Mouse (Mus musculus): Measurements from ENCODE around the gene Slfn2.

Gene Slfn2

DNA sequence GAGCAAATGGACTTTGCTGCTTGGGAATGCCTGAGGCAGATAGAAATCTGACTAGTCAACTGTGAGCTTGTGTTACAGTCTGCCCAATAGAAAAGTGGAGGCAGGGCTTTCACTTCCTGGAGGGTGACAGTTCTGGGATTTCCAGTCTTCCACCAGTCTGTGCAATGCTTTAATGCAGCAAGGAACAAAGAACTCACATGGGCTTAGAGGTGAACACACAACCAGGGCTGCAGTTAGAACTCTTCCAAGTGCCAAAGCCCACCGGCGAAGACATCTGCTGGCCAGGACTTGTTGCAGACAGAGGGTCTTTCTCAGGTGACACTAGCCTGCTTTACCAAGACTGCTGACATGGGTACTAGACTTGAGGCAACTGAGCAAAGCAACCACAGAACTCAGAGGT lies at the start of gene Slfn2:
TSS of gene Slfn2 (plus strand) at position 167 of the 400 bp plus-strand sequence.
- in situ Hi-C loops (cut with MboI; ENCODE audit: unreplicated experiment in 2 of 2): no loop called here

DNA sequence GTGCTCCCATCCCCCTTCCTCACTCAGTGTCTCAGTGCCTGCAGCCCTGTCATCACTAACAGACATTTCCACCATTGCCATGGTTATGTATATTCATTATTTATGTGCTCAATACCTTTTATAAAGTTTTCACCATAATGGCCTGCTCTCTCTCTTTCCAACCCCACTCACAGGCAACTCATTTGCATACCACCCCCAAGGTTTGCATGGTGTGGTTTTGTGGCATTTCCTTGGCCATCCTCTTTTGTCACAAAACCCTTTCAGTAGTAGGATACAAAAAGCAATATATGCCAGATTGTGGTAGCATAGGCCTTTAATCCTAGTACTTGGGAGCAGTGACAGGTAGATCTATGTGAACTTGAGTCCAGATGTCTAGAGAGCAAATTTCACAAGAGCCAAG lies 48.8 kb upstream of the Slfn2 start:
- in situ Hi-C loops (cut with MboI; ENCODE audit: unreplicated experiment in 2 of 2): no loop called here

DNA sequence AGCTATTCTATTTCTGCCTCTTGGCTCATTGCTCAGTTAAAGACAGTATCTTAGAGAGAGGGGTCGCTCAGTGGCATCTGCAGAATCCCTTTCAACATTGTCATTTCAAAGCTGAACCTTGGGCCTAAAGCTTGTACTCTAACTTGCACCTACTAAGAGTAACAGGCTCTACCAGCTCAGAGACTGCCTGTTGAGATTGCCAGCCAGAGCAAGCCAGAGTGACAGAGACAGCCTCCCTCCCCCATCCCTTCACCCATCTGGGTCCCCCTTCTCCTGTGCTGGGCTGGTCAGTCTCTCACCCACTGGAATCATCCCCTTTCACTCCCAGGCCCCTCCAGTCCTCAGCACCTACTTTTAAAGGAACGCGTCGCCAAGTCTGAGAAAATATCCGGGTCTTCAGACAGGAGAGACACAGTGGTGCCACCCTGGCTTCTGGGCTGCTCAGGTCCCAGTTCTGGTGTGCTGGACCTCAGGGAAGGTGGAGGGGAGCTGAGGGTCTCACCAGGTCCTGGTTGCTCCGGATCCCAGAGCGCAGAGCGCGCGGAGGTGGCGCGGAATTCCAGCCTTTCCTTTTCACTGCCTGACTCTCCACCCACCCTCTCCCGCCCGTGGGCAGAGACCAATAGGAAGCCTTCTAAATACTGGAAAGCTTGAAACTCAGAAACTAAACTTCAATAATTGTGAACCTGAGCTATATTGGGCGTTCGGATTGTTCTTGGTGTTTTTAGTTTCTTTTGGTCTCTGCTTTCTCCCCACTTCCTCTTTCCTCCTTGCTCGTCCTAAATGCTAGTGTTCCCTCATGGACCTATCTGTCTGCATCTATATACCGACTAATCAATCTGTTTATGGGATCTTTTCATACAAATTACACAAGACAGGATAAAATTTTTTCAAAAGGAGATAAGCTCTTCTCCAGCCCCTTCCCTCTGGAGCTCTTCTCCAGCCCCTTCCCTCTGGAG lies 45.1 kb upstream of the Slfn2 start:
- in situ Hi-C loops (cut with MboI; ENCODE audit: unreplicated experiment in 2 of 2): loop anchor here in 1 of 2 experiments (5.0 kb wide), 1 partner anchor 33 kb away; no protein-coding TSS in a partner anchor

- in situ Hi-C loops (cut with MboI; ENCODE audit: unreplicated experiment in 2 of 2): loop anchor here in 1 of 2 experiments (5.0 kb wide), 1 partner anchor 33 kb away; no protein-coding TSS in a partner anchor
Measured at GRCm38 (mm10) chr11:83020621-83021020, 44.3 kb upstream of the Slfn2 start, which contains the start of gene Slfn8. TSS of gene Slfn8 (minus strand) at chr11:83020810.

DNA sequence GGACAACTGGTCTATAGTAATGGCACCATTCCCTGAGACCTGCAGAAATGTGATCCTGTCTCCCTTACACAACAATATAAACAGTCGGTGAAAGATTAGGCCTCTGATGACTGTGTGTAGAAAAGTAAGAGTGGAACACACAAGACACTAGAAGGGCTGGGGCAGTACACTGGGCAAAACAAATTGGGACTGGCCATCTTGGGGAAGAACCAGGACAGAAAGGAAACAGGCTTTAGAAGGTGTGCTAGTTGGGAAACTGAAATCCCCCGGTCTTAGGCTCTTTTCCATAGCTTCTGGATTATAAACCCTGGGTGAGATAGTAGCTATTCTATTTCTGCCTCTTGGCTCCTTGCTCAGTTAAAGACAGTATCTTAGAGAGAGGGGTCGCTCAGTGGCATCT lies 26.2 kb upstream of the Slfn2 start:
- in situ Hi-C loops (cut with MboI; ENCODE audit: unreplicated experiment in 2 of 2): loop anchor here (10.0 to 25.0 kb wide), 3 partner anchors 114 to 149 kb away; partner anchors contain the start of genes Slfn3 (in 1 of the 2), Slfn4 (in 1 of the 2) and Unc45b (in 1 of the 2)

DNA sequence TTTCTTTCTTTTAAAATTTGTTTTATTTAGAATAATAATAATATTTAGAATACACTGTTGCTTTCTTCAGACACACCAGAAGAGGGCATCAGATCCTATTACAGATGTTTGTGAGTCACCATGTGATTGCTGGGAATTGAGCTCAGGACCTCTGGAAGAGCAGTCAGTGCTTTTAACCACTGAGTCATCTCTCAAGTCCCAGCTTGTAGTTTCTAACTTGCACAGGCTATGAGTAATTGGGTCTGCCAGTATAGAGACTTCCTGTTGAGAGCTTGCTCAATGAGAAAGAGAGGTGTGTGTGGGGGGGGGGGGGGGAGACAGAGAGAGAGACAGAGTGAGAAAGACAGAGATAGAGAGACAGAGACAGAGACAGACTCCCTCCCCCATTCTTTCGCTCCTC lies 25.8 kb upstream of the Slfn2 start:
- in situ Hi-C loops (cut with MboI; ENCODE audit: unreplicated experiment in 2 of 2): loop anchor here (10.0 to 25.0 kb wide), 3 partner anchors 114 to 148 kb away; partner anchors contain the start of genes Slfn3 (in 1 of the 2), Slfn4 (in 1 of the 2) and Unc45b (in 1 of the 2)

- in situ Hi-C loops (cut with MboI; ENCODE audit: unreplicated experiment in 2 of 2): loop anchor here (10.0 to 25.0 kb wide), 3 partner anchors 115 to 148 kb away; partner anchors contain the start of genes Slfn3 (in 1 of the 2), Slfn4 (in 1 of the 2) and Unc45b (in 1 of the 2)
Measured at GRCm38 (mm10) chr11:83039796-83040195, 25.1 kb upstream of the Slfn2 start.

- in situ Hi-C loops (cut with MboI; ENCODE audit: unreplicated experiment in 2 of 2): loop anchor here in 1 of 2 experiments (25.0 kb wide), 1 partner anchor 147 kb away; the partner anchor contains the start of genes Slfn3 and Slfn4
Measured at GRCm38 (mm10) chr11:83040325-83040724, 24.6 kb upstream of the Slfn2 start.

- in situ Hi-C loops (cut with MboI; ENCODE audit: unreplicated experiment in 2 of 2): loop anchor here in 1 of 2 experiments (25.0 kb wide), 1 partner anchor 146 kb away; the partner anchor contains the start of genes Slfn3 and Slfn4
Measured at GRCm38 (mm10) chr11:83041000-83041399, 23.9 kb upstream of the Slfn2 start.

DNA sequence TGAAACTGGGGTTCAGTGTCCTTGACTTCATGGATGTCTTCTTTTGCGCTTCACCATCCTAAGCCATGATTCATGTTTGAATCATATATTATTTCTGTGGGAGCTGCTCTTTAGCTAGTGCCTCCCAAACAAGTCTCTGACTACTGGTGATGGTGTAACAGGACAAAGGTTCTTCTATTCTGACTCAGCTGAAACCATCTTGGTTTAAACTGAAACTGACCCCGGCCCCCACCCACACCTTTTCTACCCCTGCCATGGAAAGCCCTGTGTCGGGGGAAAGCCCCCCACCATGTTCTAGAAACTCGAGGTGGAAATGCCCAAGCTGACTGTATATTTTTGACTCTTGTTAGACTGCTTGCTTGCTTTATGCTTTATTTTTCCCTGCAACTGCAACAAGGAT lies 21.0 kb upstream of the Slfn2 start:
- in situ Hi-C loops (cut with MboI; ENCODE audit: unreplicated experiment in 2 of 2): loop anchor here in 1 of 2 experiments (25.0 kb wide), 1 partner anchor 143 kb away; the partner anchor contains the start of genes Slfn3 and Slfn4

GRCm38 (mm10) chr11:83045642-83046041 lies 19.3 kb upstream of the Slfn2 start:
- in situ Hi-C loops (cut with MboI; ENCODE audit: unreplicated experiment in 2 of 2): loop anchor here in 1 of 2 experiments (25.0 kb wide), 1 partner anchor 142 kb away; the partner anchor contains the start of genes Slfn3 and Slfn4

- in situ Hi-C loops (cut with MboI; ENCODE audit: unreplicated experiment in 2 of 2): no loop called here
Measured at GRCm38 (mm10) chr11:83057863-83058262, 7.0 kb upstream of the Slfn2 start.

DNA sequence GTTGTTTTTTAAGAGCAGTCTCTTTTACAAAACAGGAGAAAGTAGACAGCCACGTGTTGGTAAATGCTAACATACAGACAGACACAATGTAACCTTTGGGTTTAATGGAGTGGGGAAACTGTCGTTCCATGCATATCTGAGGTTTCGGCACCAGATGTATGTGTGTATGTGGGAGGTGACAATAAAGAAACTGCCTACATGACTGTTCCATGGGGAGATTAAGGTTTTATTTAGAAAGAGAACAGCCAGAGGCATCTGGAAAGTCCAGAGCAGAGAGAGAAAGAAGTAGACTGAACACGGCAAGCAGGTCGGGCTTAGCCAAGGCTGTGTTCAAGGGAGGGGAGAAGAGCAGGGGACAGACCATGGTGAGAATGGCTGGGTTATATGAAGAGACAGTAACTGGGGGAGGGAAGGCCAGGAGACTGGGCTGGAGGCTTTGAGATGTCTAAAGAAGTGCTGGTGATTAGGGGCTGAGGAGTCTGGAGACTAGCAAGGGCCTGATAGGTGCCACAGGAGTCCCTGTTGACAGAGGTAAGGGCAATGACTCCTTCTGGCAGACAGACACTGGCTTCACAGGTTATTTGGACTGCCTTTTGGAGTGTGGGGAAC lies 4.4 kb upstream of the Slfn2 start:
- in situ Hi-C loops (cut with MboI; ENCODE audit: unreplicated experiment in 2 of 2): no loop called here

DNA sequence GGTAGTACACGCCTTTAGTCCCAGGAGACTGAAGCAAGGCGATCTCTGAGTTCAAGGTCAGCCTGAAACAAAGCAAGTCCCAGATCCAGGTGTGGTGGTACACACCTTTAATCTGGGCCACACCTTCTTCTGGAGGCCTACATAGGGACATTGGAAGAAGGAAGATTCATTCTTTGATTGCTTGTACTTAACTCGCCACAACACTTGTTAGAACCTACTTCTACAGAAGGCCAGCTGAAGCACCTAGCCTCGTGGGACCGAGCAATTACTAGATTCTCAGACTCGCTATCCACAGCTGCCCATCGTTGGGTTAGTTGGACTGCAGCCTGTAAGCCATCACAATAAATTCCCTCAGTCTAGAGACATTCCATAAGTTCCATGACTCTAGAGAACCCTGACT lies 3.1 kb upstream of the Slfn2 start:
- in situ Hi-C loops (cut with MboI; ENCODE audit: unreplicated experiment in 2 of 2): no loop called here

- in situ Hi-C loops (cut with MboI; ENCODE audit: unreplicated experiment in 2 of 2): no loop called here
Measured at GRCm38 (mm10) chr11:83063126-83063525, 1.8 kb upstream of the Slfn2 start.

GRCm38 (mm10) chr11:83063941-83064349 lies 967 bp upstream of the Slfn2 start:
- in situ Hi-C loops (cut with MboI; ENCODE audit: unreplicated experiment in 2 of 2): no loop called here

- in situ Hi-C loops (cut with MboI; ENCODE audit: unreplicated experiment in 2 of 2): no loop called here
Measured at GRCm38 (mm10) chr11:83065441-83066344, 781 bp downstream of the Slfn2 start.

GRCm38 (mm10) chr11:83066640-83067531 lies 2.0 kb downstream of the Slfn2 start:
- in situ Hi-C loops (cut with MboI; ENCODE audit: unreplicated experiment in 2 of 2): no loop called here
